Mouse (Mus musculus): ENCODE data around the gene Stk19.

DNA sequence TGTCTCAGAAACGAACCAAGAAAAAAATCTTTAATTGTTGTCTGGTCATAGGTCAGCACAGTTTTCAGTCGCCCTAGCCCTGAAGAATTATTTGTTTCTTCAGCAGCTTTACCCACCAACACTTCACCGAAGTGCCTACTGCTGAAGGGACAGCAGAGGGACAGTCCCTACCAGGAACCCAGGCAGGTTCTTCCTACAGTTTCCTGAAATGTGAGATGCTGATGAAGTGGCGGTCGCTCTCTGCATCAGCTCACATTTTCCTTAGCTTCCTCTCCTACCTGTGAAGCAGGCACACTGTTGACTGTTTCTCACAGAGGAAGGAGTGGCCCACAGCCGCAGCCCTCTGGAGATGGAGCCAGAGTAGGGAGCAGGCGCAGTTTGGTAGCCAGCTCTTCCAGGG, 29.2 kb upstream of the Stk19 start:
- TF ChIP-seq GATA1 (IDR thresholded peaks at IDR 0.05; ENCODE audit: low read length) (no peak), TAL1 (IDR thresholded peaks at IDR 0.05; ENCODE audit: low read length) (no peak)

All from erythroblast, embryonic 14.5 days (primary cell).